Mouse (Mus musculus): Measurements from ENCODE around the gene Rpl32.

The Rpl32 gene

GRCm38 (mm10) chr6:115815041-115815440 lies 6.5 kb upstream of the Rpl32 start:
- no peak for DNase-seq (ENCODE audit: low spot score)

DNA sequence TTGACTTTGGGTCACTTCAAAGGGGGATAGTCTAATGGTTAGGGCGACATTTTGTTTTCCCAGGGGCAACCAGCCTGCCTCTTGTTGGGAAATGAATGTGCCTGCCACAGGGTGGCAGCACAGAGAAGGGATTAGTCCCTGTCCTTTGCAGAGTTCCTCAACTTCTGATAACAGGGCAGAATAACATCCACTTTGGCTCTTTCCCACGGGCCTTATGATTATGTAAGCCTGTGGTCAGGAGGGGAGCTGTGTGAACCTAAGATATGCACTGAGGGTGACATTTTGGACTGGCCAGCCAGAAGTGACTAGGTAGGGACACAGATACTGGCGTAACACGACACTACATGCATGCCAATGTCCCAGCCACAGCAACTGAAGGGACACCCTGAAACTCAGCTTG lies 5.6 kb upstream of the Rpl32 start:
- peak; percentile 79 for DNase-seq (ENCODE audit: low spot score)

GRCm38 (mm10) chr6:115811606-115812005 lies 3.1 kb upstream of the Rpl32 start:
- no peak for DNase-seq (ENCODE audit: low spot score)

DNA sequence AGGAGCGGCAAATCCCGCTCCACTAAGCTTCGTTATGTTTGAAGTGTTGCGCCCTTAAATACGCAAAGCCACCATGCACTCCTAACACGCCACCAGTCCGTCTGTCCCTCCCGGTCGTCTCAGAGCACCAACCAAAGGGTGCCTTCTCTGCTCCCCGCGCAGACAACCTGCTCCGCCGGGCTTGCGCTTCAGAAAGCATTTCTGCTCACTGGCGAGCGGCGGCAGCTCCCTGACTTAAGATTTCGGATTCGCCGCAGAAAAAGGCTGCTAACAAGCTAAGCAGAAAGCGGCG lies 405 bp downstream of the Rpl32 start:
- DNase-seq (ENCODE audit: low spot score): no peak

GRCm38 (mm10) chr6:115807464-115808195 lies 917 bp downstream of the Rpl32 start:
- no peak for DNase-seq (ENCODE audit: low spot score)

- no peak for DNase-seq (ENCODE audit: low spot score)
These were observed 3.9 kb downstream of the Rpl32 start for GRCm38 (mm10) chr6:115804432-115805192.

GRCm38 (mm10) chr6:115803541-115804382 lies 4.8 kb downstream of the Rpl32 start:
- peak; percentile 88 for DNase-seq (ENCODE audit: low spot score)

DNA sequence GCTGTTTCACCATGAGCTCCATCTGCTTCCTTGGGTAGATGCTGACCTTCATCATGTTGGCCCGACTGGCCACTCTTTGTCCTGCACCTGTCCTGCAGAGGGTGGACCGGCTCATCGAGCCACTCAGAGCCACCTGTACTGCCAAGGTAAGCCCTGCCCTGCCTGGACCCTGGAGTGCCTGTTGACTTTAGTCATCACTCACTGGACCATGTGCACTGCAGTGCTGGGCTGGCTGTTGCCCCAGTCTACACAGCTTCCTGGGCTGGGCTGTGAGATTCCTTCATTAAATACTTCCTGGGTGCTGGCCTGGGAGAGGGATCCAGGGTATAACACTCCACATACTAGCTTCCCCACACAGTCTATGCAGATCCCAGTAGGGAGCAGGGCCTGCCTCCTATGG lies 6.7 kb downstream of the Rpl32 start:
- DNase-seq (ENCODE audit: low spot score): no peak

DNA sequence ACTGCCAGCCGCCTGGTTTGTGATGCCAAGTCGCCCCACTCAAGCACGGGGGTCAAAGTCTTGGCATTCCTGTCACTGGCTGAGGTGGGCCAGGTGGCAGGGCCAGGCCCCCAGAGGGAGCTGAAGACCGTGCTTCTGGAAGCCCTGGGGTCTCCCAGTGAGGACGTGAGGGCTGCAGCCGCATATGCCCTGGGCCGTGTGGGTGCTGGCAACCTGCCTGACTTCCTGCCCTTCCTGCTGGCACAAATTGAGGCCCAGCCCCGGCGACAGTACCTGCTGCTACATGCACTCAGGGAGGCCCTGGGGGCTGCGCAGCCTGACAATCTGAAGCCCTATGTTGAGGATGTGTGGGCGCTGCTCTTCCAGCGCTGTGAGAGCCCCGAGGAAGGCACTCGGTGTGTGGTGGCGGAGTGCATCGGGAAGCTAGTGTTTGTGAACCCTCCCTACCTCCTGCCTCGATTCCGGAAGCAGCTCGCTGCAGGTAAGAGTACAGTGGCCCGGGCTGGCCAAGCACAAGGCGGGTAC lies 15.8 kb downstream of the Rpl32 start:
- no peak for DNase-seq (ENCODE audit: low spot score)

DNA sequence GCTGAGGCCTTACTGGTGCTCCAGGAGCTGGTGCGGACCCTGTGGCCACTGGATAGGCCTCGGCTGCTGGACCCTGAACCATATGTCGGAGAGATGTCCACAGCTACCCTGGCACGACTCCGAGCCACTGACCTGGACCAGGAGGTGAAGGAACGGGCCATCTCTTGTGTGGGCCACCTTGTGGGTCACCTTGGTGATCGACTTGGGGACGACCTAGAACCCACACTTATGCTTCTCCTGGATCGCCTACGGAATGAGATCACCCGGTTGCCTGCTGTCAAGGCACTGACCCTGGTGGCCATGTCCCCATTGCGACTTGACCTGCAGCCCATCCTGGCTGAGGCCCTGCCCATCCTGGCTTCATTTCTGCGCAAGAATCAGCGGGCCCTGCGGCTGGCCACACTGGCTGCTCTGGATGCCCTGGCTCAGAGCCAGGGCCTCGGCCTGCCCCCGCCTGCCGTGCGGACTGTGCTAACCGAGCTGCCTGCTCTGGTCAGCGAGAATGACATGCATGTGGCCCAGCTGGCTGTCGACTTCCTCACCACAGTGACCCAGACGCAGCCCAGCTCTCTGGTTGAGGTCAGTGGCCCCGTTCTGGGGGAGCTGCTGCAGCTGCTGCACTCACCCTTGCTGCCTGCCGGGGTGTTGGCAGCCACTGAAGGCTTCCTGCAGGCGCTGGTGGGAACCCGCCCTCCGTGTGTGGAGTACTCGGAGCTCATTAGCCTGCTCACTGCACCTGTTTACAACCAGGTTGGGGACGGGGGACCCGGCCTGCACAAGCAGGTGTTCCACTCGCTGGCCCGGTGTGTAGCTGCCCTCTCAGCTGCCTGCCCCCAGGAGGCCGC lies 16.5 kb downstream of the Rpl32 start:
- DNase-seq (ENCODE audit: low spot score): no peak

- DNase-seq (ENCODE audit: low spot score): no peak
These were observed 17.5 kb downstream of the Rpl32 start for GRCm38 (mm10) chr6:115791016-115791415.

GRCm38 (mm10) chr6:115782781-115783180 lies 25.8 kb downstream of the Rpl32 start:
- no peak for DNase-seq (ENCODE audit: low spot score)

DNA sequence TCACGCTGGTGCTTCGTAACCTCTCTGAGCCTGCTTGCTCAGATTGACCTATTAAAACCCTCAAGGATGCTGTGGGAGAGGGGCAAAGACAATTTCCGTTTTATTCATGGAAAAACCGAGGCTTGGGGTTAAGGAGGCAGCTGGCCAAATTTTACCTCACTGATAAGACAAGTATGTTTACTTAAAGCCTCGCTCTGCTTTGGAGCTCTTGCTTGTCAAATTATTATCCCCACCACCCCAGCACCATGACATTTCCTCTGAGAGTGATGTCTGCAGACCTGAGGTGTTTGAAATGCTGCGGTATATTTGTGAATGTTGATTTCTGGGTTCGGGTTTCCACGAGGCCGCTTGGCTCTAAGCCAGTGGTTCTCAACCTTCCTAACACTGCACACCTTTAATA lies 32.2 kb downstream of the Rpl32 start:
- no peak for DNase-seq (ENCODE audit: low spot score)

- DNase-seq (ENCODE audit: low spot score): no peak
These were observed 32.7 kb downstream of the Rpl32 start for GRCm38 (mm10) chr6:115775838-115776237.

- DNase-seq (ENCODE audit: low spot score): peak; percentile 86
These were observed 34.0 kb downstream of the Rpl32 start, which contains the start of gene Cand2 for GRCm38 (mm10) chr6:115774501-115774921. TSS of gene Cand2 (plus strand) at chr6:115774538.

GRCm38 (mm10) chr6:115773966-115774413 lies 34.6 kb downstream of the Rpl32 start:
- DNase-seq (ENCODE audit: low spot score): peak; percentile 56

DNA sequence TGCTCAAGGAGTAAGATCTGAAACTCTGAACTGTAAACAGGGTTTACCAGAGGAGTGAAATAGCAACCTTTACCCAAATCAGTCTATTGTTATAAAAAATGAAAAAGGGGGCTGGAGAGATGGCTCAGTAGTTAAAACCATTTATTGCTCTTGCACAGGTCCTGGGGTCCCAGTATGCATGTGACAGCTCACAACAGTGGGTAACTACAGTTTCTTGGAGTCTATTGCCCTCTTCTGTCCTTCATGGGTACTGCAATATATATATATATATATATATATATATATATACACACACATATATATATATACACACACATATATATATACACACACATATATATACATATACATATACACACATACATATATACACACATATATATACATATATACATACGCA lies 35.9 kb downstream of the Rpl32 start:
- no peak for DNase-seq (ENCODE audit: low spot score)

DNA sequence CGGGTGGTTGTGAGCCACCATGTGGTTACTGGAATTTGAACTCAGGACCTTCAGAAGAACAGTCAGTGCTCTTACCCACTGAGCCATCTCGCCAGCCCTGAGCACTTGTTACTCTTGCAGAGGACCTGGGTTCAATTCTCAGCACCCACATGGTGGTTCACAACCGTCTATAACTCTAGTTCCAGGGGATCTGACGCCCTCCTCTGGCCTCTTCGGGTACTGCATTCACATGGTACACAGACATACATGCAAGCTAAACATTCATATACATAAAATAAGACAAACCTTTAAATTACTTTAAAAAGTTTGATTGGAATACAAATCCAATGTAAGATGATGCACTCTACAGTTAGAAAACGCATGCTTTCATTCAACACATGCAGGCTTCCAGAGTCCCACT lies 36.3 kb downstream of the Rpl32 start:
- peak; percentile 57 for DNase-seq (ENCODE audit: low spot score)

DNA sequence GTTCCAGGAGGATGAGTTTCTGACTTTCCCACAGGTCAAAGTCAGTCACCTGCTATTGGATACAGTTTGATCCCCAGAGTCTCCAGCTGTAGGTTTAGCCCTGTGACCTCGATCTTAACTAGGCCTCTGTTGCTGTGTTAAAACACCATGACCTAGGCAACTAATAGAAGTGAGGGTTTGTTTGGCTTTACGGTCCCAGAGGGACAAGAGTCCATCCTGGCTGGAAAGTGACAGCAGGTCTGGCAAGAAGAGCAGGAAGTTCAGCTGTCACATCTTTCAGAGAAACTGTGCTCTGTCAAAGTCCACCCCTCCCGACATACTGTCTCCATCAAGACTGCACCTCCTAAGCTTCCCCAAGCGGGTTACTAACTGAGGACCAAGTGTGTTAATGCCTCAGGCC lies 37.7 kb downstream of the Rpl32 start:
- no peak for DNase-seq (ENCODE audit: low spot score)

DNA sequence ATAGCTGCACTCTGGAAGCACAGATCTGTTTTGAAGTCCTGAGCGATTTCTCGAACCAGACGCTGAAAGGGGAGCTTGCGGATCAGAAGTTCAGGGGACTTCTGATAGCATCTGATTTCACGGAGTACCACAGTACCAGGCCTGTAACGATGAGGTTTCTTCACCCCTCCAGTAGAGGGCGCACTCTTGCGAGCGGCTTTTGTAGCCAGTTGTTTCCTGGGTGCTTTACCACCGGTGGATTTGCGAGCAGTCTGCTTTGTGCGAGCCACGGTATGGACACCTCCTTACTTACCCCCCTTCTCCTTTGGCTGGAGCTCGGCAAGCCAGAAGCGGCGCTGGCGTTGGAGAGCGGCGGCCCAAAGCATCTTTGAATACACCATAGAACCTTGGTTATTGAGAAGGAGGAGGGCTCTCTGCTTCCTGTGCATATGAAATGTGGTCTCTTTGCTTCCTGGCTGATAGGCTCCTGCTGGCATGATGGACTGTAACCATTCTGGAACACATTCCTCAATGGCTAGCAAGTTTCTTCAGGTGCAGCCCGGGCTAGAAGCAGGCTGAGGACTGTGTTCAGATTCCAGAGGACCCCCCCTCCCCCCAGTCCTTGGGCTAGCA lies 38.4 kb downstream of the Rpl32 start:
- DNase-seq (ENCODE audit: low spot score): no peak

DNA sequence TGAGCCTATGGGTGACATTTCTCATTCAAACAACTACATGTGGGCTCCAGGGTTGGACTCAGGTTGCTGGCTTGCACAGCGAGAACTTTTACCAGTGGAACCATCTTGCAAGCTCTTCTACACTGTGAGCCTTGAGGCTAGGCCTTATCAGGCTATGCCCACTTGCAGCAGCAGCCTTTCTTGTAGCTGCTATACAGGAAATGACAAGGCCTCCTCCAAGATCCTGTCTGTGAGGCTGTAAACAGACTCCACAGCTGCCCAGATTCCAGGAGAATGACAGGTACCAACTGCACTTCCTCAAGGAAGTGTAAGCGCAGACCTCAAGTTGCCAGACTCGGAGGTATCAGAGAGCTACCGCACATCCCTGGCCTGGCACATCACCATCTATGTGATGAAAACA lies 40.3 kb downstream of the Rpl32 start:
- no peak for DNase-seq (ENCODE audit: low spot score)
